Mouse (Mus musculus): Measurements from ENCODE around the gene Rps23.
"Not testable (repeated sequence)": the region's sequence is repeated elsewhere in the genome, so short reads cannot be mapped to it uniquely, and the experiment has no call there.

Rps23 gene

GRCm38 (mm10) chr13:90922751-90923612, at the start of gene Rps23:
Rps23 (plus strand) TSS chr13:90922958.
- DNase-seq (ENCODE audit: low read depth): peak; percentile 93

GRCm38 (mm10) chr13:90881727-90882429, 40.9 kb upstream of the Rps23 start:
- peak; percentile 46 for DNase-seq (ENCODE audit: low read depth)

GRCm38 (mm10) chr13:90885856-90886532, 36.8 kb upstream of the Rps23 start:
- no peak for DNase-seq (ENCODE audit: low read depth)

GRCm38 (mm10) chr13:90886568-90886983, 36.2 kb upstream of the Rps23 start:
- DNase-seq (ENCODE audit: low read depth): peak; percentile 87

GRCm38 (mm10) chr13:90890111-90890510, 32.6 kb upstream of the Rps23 start:
- DNase-seq (ENCODE audit: low read depth): no peak

- no peak for DNase-seq (ENCODE audit: low read depth)
These were observed 27.9 kb upstream of the Rps23 start for GRCm38 (mm10) chr13:90894819-90895218.

GRCm38 (mm10) chr13:90896098-90896497, 26.7 kb upstream of the Rps23 start:
- peak; percentile 69 for DNase-seq (ENCODE audit: low read depth)

GRCm38 (mm10) chr13:90896821-90897220, 25.9 kb upstream of the Rps23 start:
- DNase-seq (ENCODE audit: low read depth): peak; percentile 31

GRCm38 (mm10) chr13:90905176-90905575, 17.6 kb upstream of the Rps23 start, which contains the start of gene Atp6ap1l:
Atp6ap1l (minus strand) TSS chr13:90905355.
- DNase-seq (ENCODE audit: low read depth): no peak

GRCm38 (mm10) chr13:90907376-90907775, 15.4 kb upstream of the Rps23 start:
- no peak for DNase-seq (ENCODE audit: low read depth)

GRCm38 (mm10) chr13:90912760-90913674, 9.7 kb upstream of the Rps23 start:
- DNase-seq (ENCODE audit: low read depth): no peak

GRCm38 (mm10) chr13:90913675-90914192, 9.0 kb upstream of the Rps23 start:
- DNase-seq (ENCODE audit: low read depth): no peak

- DNase-seq (ENCODE audit: low read depth): no peak
These were observed 8.0 kb upstream of the Rps23 start for GRCm38 (mm10) chr13:90914721-90915120.

GRCm38 (mm10) chr13:90923617-90924016, 859 bp downstream of the Rps23 start:
- not testable (repeated sequence) for DNase-seq (ENCODE audit: low read depth)

- DNase-seq (ENCODE audit: low read depth): peak; percentile 10
These were observed 1.3 kb downstream of the Rps23 start for GRCm38 (mm10) chr13:90924072-90924471.

GRCm38 (mm10) chr13:90925191-90925590, 2.4 kb downstream of the Rps23 start:
- no peak for DNase-seq (ENCODE audit: low read depth)

- no peak for DNase-seq (ENCODE audit: low read depth)
These were observed 3.5 kb downstream of the Rps23 start for GRCm38 (mm10) chr13:90926125-90926765.

GRCm38 (mm10) chr13:90926938-90927633, 4.3 kb downstream of the Rps23 start:
- no peak for DNase-seq (ENCODE audit: low read depth)

GRCm38 (mm10) chr13:90928266-90928665, 5.5 kb downstream of the Rps23 start:
- not testable (repeated sequence) for DNase-seq (ENCODE audit: low read depth)

- DNase-seq (ENCODE audit: low read depth): peak; percentile 90
These were observed 7.1 kb downstream of the Rps23 start for GRCm38 (mm10) chr13:90929847-90930246.
